Mouse (Mus musculus) forebrain, embryonic 11.5 days (tissue): ENCODE results near the gene Elavl1. TPM values are rescaled to one million over a fixed set of nuclear protein-coding genes. Genes with fewer than 3 reads are reported as not detected.
A peak's percentile ranks its signal among the peaks of the same experiment; 100 is the strongest.

Experiments used
- ATAC-seq: fragments of 200-750 bp; cut with Nextera tagmentation; replicated peaks from 2 replicates; pipeline ENCODE4 v1.8.0; 2017; ENCODE audit warnings: moderate TSS enrichment; ENCODE audit not compliant: low FRiP score
- DNase-seq: peaks from one replicate; pipeline ENCODE4 v3.0.0-alpha.2; 2017; ENCODE audit warnings: low spot score
- H3K27ac ChIP-seq: fragments of 300-500 bp; sonication (generic); 2 replicates; pipeline ENCODE4 v1.5.1; 2014; ENCODE audit warnings: low read depth, low read length
- H3K27me3 ChIP-seq: fragments of 300-500 bp; sonication (generic); 2 replicates; pipeline ENCODE4 v1.6.1; 2014; ENCODE audit warnings: mild to moderate bottlenecking, low read length, mixed read lengths; ENCODE audit not compliant: control insufficient read depth, insufficient read depth
- H3K36me3 ChIP-seq: fragments of 300-500 bp; sonication (generic); 2 replicates; pipeline ENCODE4 v1.6.1; 2014; ENCODE audit warnings: mild to moderate bottlenecking, low read length, moderate library complexity, mixed read lengths; ENCODE audit not compliant: control insufficient read depth, insufficient read depth
- H3K4me1 ChIP-seq: fragments of 300-500 bp; sonication (generic); replicated peaks from 2 replicates; pipeline ENCODE4 v1.6.1; 2014; ENCODE audit warnings: low read length, mixed read lengths; ENCODE audit not compliant: control insufficient read depth, insufficient read depth
- H3K4me2 ChIP-seq: fragments of 300-500 bp; sonication (generic); 2 replicates; pipeline ENCODE4 v1.6.1; 2014; ENCODE audit warnings: low read depth, mild to moderate bottlenecking, low read length, moderate library complexity, mixed read lengths; ENCODE audit not compliant: severe bottlenecking
- H3K4me3 ChIP-seq: fragments of 300-500 bp; sonication (generic); 2 replicates; pipeline ENCODE4 v1.5.1; 2014; ENCODE audit warnings: low read depth, low read length
- H3K9ac ChIP-seq: fragments of 300-500 bp; sonication (generic); 2 replicates; pipeline ENCODE4 v1.6.1; 2014; ENCODE audit warnings: low read length
- H3K9me3 ChIP-seq: fragments of 300-500 bp; sonication (generic); 2 replicates; pipeline ENCODE4 v1.6.1; 2016; ENCODE audit warnings: low read length, mixed read lengths; ENCODE audit not compliant: control insufficient read depth
- WGBS: fragments of 180-500 bp; shearing (Covaris S2); extraction: QIAGEN DNeasy Blood & Tissue Kit; methylation state at CpG from one replicate; pipeline ENCODE4 v1.1.7; 2014; 5-methylcytosine and 5-hydroxymethylcytosine counted together
- polyA plus RNA-seq: library from polyadenylated mRNA; unstranded; fragments of >200 nt; fragmentation: Nextera tagmentation; extraction: Ambion mirVana; gene quantifications from 2 replicates; pipeline ENCODE4 v1.2.1, GENCODE M21; 2014

Gene Elavl1
- polyA plus RNA-seq, result 371 and 394 TPM in 2 replicates

DNA sequence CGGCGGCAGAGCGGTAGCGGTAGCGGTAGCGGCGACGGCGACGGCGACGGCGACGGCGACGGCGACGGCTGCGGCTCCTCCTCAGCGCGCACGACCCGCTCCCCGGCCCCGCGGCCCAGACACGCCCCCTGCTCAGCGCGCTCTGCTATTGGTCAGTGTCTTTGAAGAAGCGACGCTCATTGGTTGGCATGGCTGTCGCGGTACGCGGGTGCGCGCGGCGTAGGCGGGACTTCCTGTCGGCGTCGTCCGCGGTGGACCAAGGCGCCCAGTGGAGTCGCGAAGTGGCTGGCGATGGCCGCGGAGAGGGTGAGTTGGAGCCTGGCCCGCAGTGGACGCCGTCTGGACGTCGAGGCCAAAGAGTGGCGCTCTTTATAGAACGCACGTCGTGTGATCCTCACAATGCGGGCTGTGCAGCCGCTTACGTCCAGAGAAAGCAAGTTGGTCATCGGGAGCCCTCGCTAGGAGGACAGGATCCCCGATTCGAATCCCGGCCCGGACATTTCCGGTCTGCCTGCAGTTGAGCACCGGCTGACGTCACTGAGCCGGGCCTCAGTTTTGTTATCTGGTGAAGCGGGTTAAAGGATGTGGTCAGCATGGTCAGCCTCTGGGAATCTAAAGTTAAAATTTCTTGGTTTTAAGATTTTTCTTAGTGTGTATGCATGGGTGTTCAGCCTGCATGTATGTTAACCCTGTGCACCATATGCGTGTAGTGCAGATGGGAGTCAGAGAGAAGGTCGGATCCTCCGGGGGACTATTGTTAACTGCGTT, at the start of gene Elavl1, which contains the start of gene Ccl25:
TSS of gene Elavl1 (minus strand) at position 431 of the 768 bp plus-strand sequence.
TSS of gene Ccl25 (plus strand) at position 228 of the 768 bp plus-strand sequence.
- no peaks in the 10 kb centered on the region for H3K9me3 ChIP-seq
- no peaks in the 10 kb centered on the region for H3K27me3 ChIP-seq
- H3K36me3 ChIP-seq, result no peaks in the 10 kb centered on the region; the same call in 1 of the 2 replicates
- peak within 1 kb of the TSS; percentile 70 for H3K27ac ChIP-seq
- DNase-seq (peak; percentile 99), ATAC-seq (peak; percentile 98)
- WGBS, result under 1% methylated on average over 78 of the region's 78 CpGs
- H3K4me3 ChIP-seq, result peak within 1 kb of the TSS; percentile 99
- H3K9ac ChIP-seq, result peak within 1 kb of the TSS; percentile 99
- H3K4me2 ChIP-seq, result peak within 1 kb of the TSS; percentile 81
- peaks cover 11% of the 10 kb centered on the region for H3K4me1 ChIP-seq

DNA sequence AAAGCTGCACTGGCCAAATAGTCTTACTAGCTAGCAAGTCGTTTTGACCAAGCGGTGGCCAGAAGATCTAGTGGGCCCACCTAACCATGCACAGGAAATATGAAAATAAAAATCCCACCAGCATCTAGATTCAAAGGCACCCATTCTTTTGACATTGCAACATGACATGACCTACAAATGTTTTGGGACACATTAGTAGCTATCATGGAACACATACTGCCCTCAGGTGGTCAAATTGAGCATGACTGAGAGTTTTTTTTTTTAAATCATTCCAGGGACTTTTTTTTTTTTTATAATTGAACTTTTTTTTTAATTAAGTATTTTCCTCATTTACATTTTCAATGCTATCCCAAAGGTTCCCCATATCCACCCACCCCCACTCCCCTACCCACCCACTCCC, 47.4 kb upstream of the Elavl1 start:
- no peak overlapping the region for H3K27ac ChIP-seq
- H3K4me1 ChIP-seq, result no peaks in the 10 kb centered on the region
- no peak overlapping the region for H3K4me2 ChIP-seq
- no peak for DNase-seq
- no peak for ATAC-seq
- no peaks in the 10 kb centered on the region for H3K27me3 ChIP-seq
- H3K9me3 ChIP-seq, result no peaks in the 10 kb centered on the region
- H3K9ac ChIP-seq, result no peak overlapping the region
- WGBS, result 78% methylated on average over 2 of the region's 2 CpGs
- no peak overlapping the region for H3K4me3 ChIP-seq
- no peaks in the 10 kb centered on the region for H3K36me3 ChIP-seq

GRCm38 (mm10) chr8:4370078-4370477, 44.9 kb upstream of the Elavl1 start:
- WGBS, result 28% methylated on average over 2 of the region's 2 CpGs
- ATAC-seq, result 0 out of 2 replicates have a peak, but pooled peaks have one; percentile 15

GRCm38 (mm10) chr8:4368470-4368869, 43.3 kb upstream of the Elavl1 start:
- Histone ChIP-seq H3K4me2 (no peak overlapping the region), H3K4me3 (no peak overlapping the region), H3K9ac (no peak overlapping the region), H3K27me3 (no peaks in the 10 kb centered on the region), H3K4me1 (no peaks in the 10 kb centered on the region), H3K27ac (no peak overlapping the region), H3K36me3 (no peaks in the 10 kb centered on the region), H3K9me3 (no peaks in the 10 kb centered on the region)
- 89% methylated on average over 4 of the region's 4 CpGs for WGBS
- no peak for ATAC-seq
- no peak for DNase-seq

More at GRCm38 (mm10) chr8:4370078-4370477, 44.9 kb upstream of the Elavl1 start:
- H3K9me3 ChIP-seq, result no peaks in the 10 kb centered on the region
- H3K27me3 ChIP-seq, result no peaks in the 10 kb centered on the region
- no peak overlapping the region for H3K4me3 ChIP-seq
- H3K4me1 ChIP-seq, result no peaks in the 10 kb centered on the region
- no peak overlapping the region for H3K4me2 ChIP-seq
- no peak for DNase-seq
- no peaks in the 10 kb centered on the region for H3K36me3 ChIP-seq
- no peak overlapping the region for H3K27ac ChIP-seq
- no peak overlapping the region for H3K9ac ChIP-seq

- 92% methylated on average over 11 of the region's 11 CpGs for WGBS
These were observed 42.6 kb upstream of the Elavl1 start for GRCm38 (mm10) chr8:4367808-4368207.

GRCm38 (mm10) chr8:4366189-4366588, 41.0 kb upstream of the Elavl1 start:
- Histone ChIP-seq H3K9me3 (no peaks in the 10 kb centered on the region), H3K27me3 (no peaks in the 10 kb centered on the region), H3K4me2 (no peak overlapping the region), H3K4me1 (no peaks in the 10 kb centered on the region), H3K4me3 (no peak overlapping the region), H3K27ac (no peak overlapping the region), H3K9ac (no peak overlapping the region), H3K36me3 (no peaks in the 10 kb centered on the region)
- ATAC-seq, result no peak
- DNase-seq, result no peak
- 85% methylated on average over 3 of the region's 3 CpGs for WGBS

More at GRCm38 (mm10) chr8:4367808-4368207, 42.6 kb upstream of the Elavl1 start:
- no peak overlapping the region for H3K4me3 ChIP-seq
- no peak for ATAC-seq
- no peak overlapping the region for H3K4me2 ChIP-seq
- H3K36me3 ChIP-seq, result no peaks in the 10 kb centered on the region
- no peaks in the 10 kb centered on the region for H3K4me1 ChIP-seq
- no peak overlapping the region for H3K9ac ChIP-seq
- H3K27me3 ChIP-seq, result no peaks in the 10 kb centered on the region
- H3K9me3 ChIP-seq, result no peaks in the 10 kb centered on the region
- no peak for DNase-seq
- no peak overlapping the region for H3K27ac ChIP-seq

DNA sequence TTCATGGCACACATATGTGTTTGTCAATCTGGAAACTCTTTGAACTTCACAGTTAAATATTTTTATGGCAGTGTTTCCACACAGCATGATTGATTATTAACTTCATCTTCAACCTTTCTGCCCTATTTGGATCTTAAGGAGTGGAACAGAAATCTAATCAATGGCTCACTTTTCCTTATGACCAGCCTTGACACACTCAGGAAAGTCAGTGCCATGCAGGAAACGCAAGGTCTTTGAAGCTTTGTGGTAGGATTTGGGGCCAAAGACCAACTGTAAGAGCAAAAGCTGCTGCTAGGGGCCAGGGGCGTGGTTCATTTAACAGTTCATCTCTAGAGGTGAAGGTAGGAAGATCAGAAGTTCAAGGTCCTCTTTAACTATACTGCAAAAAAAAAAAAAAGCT, 35.7 kb upstream of the Elavl1 start:
- Histone ChIP-seq H3K9ac (no peak overlapping the region), H3K9me3 (no peaks in the 10 kb centered on the region), H3K4me2 (no peak overlapping the region), H3K4me3 (no peak overlapping the region), H3K36me3 (no peaks in the 10 kb centered on the region), H3K27me3 (no peaks in the 10 kb centered on the region), H3K4me1 (no peaks in the 10 kb centered on the region), H3K27ac (no peak overlapping the region)
- DNase-seq, result no peak
- ATAC-seq, result no peak
- whole genome bisulfite sequencing, result 85% methylated on average over 2 of the region's 2 CpGs

- ATAC-seq, result no peak
- DNase-seq, result no peak
- Histone ChIP-seq H3K4me2 (no peak overlapping the region), H3K27me3 (no peaks in the 10 kb centered on the region), H3K27ac (no peak overlapping the region), H3K9ac (no peak overlapping the region), H3K36me3 (no peaks in the 10 kb centered on the region), H3K4me1 (no peaks in the 10 kb centered on the region), H3K4me3 (no peak overlapping the region), H3K9me3 (no peaks in the 10 kb centered on the region)
- 68% methylated on average over 3 of the region's 3 CpGs for WGBS
These were observed 34.1 kb upstream of the Elavl1 start for GRCm38 (mm10) chr8:4359362-4359761.

- Histone ChIP-seq H3K27me3 (no peaks in the 10 kb centered on the region), H3K9me3 (no peaks in the 10 kb centered on the region), H3K4me2 (no peak overlapping the region), H3K9ac (no peak overlapping the region), H3K27ac (no peak overlapping the region), H3K4me3 (no peak overlapping the region), H3K36me3 (no peaks in the 10 kb centered on the region), H3K4me1 (no peaks in the 10 kb centered on the region)
- DNase-seq (no peak), ATAC-seq (no peak)
- WGBS, result 91% methylated on average over 10 of the region's 10 CpGs
These were observed 30.2 kb upstream of the Elavl1 start for GRCm38 (mm10) chr8:4355455-4355854.
